Mouse (Mus musculus) kidney, postnatal 14 days (tissue): ENCODE results near the gene Olfr972.
"Not testable (repeated sequence)": the region's sequence is repeated elsewhere in the genome, so short reads cannot be mapped to it uniquely, and the experiment has no call there.

ENCODE experiments used
- DNase-seq: peaks from one replicate; pipeline ENCODE4 v3.0.0; 2022; ENCODE audit warnings: mixed read lengths

Gene Olfr972

DNA sequence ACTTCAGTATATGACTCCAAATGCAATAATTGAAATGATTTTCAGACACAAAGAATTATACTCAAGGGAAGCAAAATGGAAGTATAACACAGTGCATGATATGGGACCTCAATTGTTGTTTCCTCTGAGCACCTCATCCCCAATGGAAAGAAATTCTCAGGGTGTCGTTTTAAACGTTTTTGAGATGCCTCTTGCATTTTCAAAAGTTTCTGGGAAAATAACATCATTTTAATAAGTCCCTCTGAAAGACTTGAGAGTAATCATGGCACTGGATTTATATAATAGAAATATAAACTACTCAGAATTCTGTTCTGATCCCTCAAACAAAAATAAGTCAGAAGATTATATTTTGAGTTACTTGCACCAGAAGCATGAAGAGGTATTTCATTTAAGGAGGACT is at the start of gene Olfr972:
Olfr972 (plus strand) TSS at position 301 of the 400 bp plus-strand sequence.
- DNase-seq: no peak

DNA sequence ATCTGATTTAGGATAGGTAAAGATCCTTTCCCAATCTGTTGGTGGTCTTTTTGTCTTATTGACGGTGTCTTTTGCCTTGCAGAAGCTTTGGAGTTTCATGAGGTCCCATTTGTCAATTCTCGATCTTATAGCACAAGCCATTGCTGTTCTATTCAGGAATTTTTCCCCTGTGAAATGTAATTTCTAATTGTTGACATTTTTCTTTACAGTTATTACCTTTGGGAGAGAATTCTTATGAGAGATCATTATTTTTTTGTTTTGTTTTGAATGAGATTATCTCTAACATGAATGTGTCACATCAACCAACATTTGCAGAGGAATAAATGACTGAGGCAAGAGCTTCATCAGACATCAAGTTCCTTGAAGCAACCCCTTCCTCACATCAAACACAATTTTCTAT is 29.6 kb upstream of the Olfr972 start, which contains the start of gene Olfr971:
Olfr971 (plus strand) TSS at position 301 of the 400 bp plus-strand sequence.
- DNase-seq: not testable (repeated sequence)

DNA sequence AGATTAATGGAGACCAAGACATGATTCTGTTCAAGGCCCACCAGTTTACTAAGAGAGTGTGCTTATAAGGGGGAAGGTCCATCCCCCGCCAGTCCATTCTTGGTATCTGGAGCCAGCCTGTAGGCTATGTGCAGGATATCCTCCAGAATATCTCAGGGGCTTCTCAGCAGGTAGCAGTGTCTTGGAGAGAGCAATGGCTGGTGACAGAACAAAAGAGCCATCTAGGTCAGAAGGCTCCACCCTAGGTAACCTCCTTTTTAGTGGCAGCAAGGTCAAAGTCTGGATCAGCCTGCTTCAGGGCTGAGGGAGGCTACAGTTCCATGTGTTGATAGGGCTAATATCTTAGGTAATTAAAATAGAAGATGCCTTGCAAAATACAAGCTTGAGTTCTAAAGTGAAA is 5.8 kb downstream of the Olfr972 start:
- DNase-seq: not testable (repeated sequence)

DNA sequence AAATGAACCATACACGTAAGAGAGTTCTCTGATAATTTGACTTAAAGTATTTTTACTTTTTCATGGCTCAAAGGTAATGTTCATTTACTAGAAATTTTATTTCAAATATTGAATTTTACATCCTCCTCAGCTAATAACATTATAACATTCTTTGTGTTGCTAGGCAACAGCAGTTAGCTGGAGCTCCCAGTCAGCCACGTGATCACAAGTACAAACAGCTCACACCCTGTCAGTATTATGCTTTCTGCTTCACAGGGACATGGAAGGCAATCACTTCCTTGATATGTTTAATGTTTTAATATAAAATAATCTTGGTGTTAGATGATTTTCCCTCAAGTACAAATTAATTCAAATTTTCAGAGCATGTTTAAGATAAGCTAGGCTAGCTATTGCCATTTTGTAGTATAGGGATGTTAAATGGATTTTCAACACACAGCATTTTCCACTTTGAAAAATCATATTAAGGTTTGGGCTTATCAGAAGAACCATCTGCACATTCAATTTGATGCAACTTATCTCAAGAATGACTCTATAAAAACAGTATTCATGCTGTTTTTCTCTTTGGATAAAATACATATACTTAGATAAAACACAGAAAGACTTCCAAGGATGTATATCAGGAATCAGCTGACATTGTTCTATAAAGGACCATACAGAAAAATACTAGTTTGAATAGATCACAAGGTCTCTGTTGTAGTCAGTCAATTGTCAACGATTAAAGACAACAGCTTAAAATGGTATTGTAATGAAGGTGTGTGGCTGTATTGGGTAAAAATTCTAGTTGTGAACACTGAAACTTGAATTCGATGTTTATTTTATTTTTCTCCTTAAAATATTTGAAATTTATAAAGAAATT is 11.5 kb downstream of the Olfr972 start:
- not testable (repeated sequence) for DNase-seq

DNA sequence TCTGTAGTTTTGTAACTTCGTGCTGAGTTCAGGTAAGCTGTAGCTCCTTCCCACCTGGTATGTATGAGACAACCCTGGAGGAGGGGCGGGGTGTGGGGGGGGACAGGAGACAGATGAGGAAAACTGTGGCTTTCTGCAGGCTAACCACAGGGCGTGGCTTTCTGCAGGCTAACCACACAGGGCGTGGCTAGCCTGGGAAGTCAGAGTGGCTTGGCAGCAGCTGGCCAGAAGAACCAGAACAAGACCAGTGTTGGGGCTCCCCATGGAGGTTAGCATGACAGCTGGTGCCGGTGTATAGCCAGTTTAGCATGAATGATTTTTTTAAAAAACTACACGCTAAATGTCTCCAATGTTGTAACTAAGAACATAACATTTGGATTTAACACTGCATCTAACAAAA is 38.9 kb downstream of the Olfr972 start:
- DNase-seq: no peak

DNA sequence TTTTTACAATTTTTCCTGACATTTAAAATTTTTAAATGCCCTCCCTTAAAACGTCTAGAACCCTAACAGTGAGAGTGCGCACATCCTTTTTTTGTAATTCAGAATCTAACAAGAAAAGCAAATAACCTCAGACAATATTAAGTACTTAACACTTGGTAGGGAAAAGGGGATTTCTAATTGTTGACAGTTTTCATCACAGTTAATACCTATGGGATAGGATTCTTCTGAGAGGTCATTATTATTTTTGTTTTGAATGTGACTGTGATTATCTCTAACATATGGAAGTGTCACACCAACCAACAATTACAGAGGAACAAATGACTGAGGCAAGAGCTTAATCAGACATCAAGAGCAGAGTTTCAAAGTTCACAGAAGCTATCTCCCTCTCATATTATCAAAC is 40.8 kb downstream of the Olfr972 start, which contains the start of gene Olfr229:
Olfr229 (plus strand) TSS at position 301 of the 400 bp plus-strand sequence.
- no peak for DNase-seq

DNA sequence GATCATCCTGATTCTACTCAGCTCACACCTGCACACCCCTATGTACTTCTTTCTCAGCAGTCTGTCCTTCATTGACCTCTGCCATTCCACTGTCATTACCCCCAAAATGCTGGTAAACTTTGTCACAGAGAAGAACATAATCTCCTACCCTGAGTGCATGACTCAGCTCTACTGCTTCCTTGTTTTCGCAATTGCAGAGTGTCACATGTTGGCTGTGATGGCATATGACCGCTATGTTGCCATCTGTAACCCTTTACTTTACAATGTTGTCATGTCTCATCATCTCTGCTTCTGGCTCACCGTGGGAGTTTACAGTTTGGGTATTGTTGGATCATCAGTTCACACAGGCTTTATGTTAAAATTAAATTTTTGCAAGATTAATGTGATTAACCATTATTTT is 43.7 kb downstream of the Olfr972 start:
- DNase-seq: no peak
